Mouse (Mus musculus) neural tube, embryonic 15.5 days (tissue): ENCODE data around the gene Cflar. TPM values are rescaled to one million over a fixed set of nuclear protein-coding genes. Genes with fewer than 3 reads are reported as not detected.
"Not testable (repeated sequence)": the region's sequence is repeated elsewhere in the genome, so short reads cannot be mapped to it uniquely, and the experiment has no call there.

Experiments used
- ATAC-seq: fragments of 200-750 bp; cut with Nextera tagmentation; 2 replicates; pipeline ENCODE4 v1.8.0; 2017; ENCODE audit warnings: mild to moderate bottlenecking, moderate TSS enrichment, moderate library complexity; ENCODE audit not compliant: low FRiP score
- H3K27ac ChIP-seq: fragments of 300-500 bp; sonication (generic); replicated peaks from 2 replicates; pipeline ENCODE4 v1.5.1; 2015; ENCODE audit warnings: mild to moderate bottlenecking, inconsistent platforms
- H3K27me3 ChIP-seq: fragments of 300-500 bp; sonication (generic); replicated peaks from 2 replicates; pipeline ENCODE4 v1.6.1; 2015; ENCODE audit warnings: inconsistent platforms
- H3K36me3 ChIP-seq: fragments of 300-500 bp; sonication (generic); 2 replicates; pipeline ENCODE4 v1.6.1; 2015; ENCODE audit warnings: inconsistent platforms
- H3K4me1 ChIP-seq: fragments of 300-500 bp; sonication (generic); 2 replicates; pipeline ENCODE4 v1.6.1; 2015; ENCODE audit warnings: inconsistent platforms
- H3K4me2 ChIP-seq: fragments of 300-500 bp; sonication (generic); 2 replicates; pipeline ENCODE4 v1.6.1; 2015; ENCODE audit warnings: inconsistent platforms, mild to moderate bottlenecking, moderate library complexity
- H3K4me3 ChIP-seq: fragments of 300-500 bp; sonication (generic); replicated peaks from 2 replicates; pipeline ENCODE4 v1.5.1; 2015; ENCODE audit warnings: mild to moderate bottlenecking, inconsistent platforms
- H3K9ac ChIP-seq: fragments of 300-500 bp; sonication (generic); replicated peaks from 2 replicates; pipeline ENCODE4 v1.6.1; 2015; ENCODE audit warnings: mild to moderate bottlenecking, inconsistent platforms
- H3K9me3 ChIP-seq: fragments of 300-500 bp; sonication (generic); replicated peaks from 2 replicates; pipeline ENCODE4 v1.6.1; 2016; ENCODE audit warnings: inconsistent platforms
- WGBS: fragments of 180-500 bp; shearing (Covaris S2); methylation state at CpG from one replicate; pipeline ENCODE4 v1.1.7; 2015; ENCODE audit warnings: mixed read lengths; 5-methylcytosine and 5-hydroxymethylcytosine counted together
- polyA plus RNA-seq: library from polyadenylated mRNA; unstranded; fragments of >200 nt; fragmentation: Nextera tagmentation; extraction: Ambion mirVana; gene quantifications from 2 replicates; pipeline ENCODE4 v1.2.1, GENCODE M21; 2015

Gene Cflar
- polyA plus RNA-seq, 1 experiment from 2014 or later: 15.3 TPM

- 83% methylated on average over 4 of the region's 4 CpGs for WGBS
- no peak overlapping the region for H3K27ac ChIP-seq
- H3K9me3 ChIP-seq: no peaks in the 10 kb centered on the region
- H3K4me2 ChIP-seq: no peak overlapping the region
- H3K36me3 ChIP-seq: no peaks in the 10 kb centered on the region
- no peak for ATAC-seq
- peaks cover 8% of the 10 kb centered on the region for H3K4me1 ChIP-seq
- no peak overlapping the region for H3K9ac ChIP-seq
- H3K4me3 ChIP-seq: no peak overlapping the region
- no peaks in the 10 kb centered on the region for H3K27me3 ChIP-seq
Measured at GRCm38 (mm10) chr1:58796853-58797252, 85.5 kb downstream of the Cflar start.

DNA sequence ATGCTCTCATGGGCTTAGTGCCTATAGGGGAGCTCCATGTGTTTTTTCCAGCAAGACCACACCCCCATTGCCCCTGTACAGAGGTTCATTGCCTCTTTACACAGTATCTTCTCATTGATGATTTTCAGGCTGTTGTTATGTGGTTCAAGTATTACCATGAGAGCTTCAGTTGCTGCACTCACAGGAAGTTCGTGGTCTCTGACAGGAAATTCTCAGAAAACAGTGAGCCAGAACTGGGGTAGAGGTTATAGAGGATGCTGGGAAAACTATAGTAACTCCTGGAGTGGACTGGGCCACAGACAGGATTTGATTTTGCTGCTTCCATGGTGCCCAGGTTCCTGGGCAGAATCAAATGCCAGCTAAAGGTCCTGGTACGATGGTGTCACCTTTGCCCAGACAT is 86.1 kb downstream of the Cflar start:
- H3K4me1 ChIP-seq: peaks cover 8% of the 10 kb centered on the region
- H3K27ac ChIP-seq: no peak overlapping the region
- WGBS: 92% methylated on average over 2 of the region's 2 CpGs
- H3K36me3 ChIP-seq: no peaks in the 10 kb centered on the region
- no peak for ATAC-seq
- no peaks in the 10 kb centered on the region for H3K9me3 ChIP-seq
- H3K4me3 ChIP-seq: no peak overlapping the region
- no peak overlapping the region for H3K9ac ChIP-seq
- no peaks in the 10 kb centered on the region for H3K27me3 ChIP-seq
- no peak overlapping the region for H3K4me2 ChIP-seq

DNA sequence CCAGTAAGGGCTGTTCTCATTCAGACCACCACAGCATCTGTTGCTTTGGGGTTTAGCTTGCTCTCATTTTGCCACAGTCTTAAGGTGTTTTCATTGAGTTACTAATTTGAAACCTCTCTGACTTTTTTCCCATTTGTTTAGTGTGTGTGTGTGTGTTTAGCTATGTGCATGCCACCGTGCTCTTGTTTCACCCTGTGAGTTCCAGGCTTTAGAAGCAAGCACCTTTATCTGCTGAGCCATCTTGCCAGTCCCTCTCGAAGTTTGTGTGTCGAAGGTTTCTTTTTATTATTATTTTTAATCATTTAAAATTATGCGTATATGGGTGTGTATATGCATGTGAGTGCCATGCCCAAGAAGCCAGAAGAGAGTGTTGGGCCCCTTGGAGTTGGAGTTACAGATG is 87.6 kb downstream of the Cflar start:
- Histone ChIP-seq H3K9ac (no peak overlapping the region), H3K36me3 (no peaks in the 10 kb centered on the region), H3K27ac (no peak overlapping the region), H3K4me3 (no peak overlapping the region), H3K4me1 (peaks cover 8% of the 10 kb centered on the region), H3K4me2 (no peak overlapping the region), H3K27me3 (no peaks in the 10 kb centered on the region), H3K9me3 (no peaks in the 10 kb centered on the region)
- 96% methylated on average over 4 of the region's 4 CpGs for WGBS
- ATAC-seq: no peak

DNA sequence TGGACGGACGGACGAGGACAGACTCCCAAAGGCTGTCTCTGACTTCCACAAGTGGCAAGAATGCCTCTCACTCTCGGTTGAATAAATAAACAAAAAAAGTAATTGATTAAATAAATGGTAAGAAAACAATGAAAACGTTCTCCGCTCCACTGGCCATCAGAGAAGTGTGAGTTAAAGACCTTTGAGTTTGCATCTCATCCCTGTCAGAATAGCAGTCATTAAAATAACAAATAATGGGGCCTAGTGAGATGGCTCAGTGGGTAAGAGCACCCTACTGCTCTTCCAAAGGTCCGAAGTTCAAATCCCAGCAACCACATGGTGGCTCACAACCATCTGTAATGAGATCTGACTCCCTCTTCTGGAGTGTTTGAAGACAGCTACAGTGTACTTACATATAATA is 89.3 kb downstream of the Cflar start:
- not testable (repeated sequence) for H3K9me3 ChIP-seq, H3K36me3 ChIP-seq, ATAC-seq, H3K9ac ChIP-seq, H3K4me2 ChIP-seq, H3K4me1 ChIP-seq, H3K27me3 ChIP-seq, H3K27ac ChIP-seq, H3K4me3 ChIP-seq
- WGBS: 70% methylated on average over 7 of the region's 7 CpGs

- Histone ChIP-seq H3K27ac (no peak overlapping the region), H3K9ac (no peak overlapping the region), H3K36me3 (no peaks in the 10 kb centered on the region), H3K4me2 (no peak overlapping the region), H3K4me3 (no peak overlapping the region), H3K9me3 (no peaks in the 10 kb centered on the region), H3K27me3 (no peaks in the 10 kb centered on the region), H3K4me1 (no peaks in the 10 kb centered on the region)
- ATAC-seq: no peak
- 95% methylated on average over 8 of the region's 8 CpGs for WGBS
Measured at GRCm38 (mm10) chr1:58801558-58802285, 90.4 kb downstream of the Cflar start.

DNA sequence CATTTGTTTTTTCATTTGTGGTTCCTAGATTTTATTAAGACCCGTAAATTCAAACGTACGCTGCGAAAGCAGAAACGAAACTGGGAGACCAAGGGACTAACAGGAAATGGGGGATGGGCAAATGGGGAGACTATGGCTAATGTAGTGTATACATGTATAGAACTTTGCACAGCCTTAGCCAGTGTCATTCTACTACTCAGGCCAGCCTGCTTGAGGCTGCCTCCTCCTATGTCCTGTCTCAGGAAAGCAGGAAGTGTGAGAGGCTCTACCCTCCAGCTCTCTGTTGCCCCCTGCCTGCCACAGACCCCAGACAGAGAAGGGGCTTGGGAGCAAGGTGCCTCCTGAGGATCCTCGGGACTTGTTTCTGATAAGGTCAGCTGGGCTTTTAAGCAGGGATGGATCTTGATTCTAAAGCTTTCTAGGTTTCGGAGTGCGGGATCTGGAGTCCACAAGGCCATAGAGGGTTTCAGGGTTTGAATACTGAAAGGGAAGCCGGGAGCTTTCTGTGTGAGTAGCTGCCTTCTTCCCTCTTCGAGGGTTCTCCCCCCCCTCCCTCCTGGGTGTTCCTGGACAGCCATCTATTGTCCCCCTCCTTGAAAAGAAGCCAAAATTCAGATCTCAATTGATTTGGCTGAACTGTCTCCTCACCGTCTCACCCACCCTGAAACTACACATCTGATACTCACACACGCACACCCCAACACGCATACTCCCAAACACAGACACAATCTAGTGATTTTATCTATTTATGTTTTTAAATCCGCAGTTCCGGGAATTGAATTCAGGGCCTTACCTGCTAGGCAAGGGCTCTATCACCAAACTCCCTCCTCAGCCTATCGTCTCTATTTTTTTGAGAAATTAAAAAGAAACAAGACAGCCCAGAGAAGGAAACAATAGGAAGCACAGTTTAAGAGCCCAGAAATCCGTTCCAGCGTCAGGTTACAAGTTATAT is 91.3 kb downstream of the Cflar start:
- ATAC-seq: no peak
- 65% methylated on average over 18 of the region's 18 CpGs for WGBS

DNA sequence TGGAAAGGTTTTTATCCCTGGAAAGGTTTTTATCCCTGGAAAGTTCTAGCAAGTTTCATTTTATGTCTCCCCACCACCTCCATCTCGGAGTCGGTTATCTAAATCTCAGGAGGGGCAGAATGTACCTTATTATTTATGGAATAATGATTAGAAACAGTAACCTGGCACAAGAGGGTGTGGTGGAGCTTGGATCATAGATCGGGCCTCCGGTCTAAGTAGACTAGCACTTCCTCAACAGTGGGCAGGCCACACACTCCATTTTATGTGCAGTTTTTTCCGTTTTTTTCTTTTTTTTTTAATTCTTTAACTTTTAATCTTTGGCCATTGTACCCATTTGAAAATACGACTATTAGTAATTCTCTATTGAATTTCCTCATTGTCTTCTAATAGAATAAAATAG is 92.2 kb downstream of the Cflar start:
- WGBS: 91% methylated on average over 6 of the region's 6 CpGs
- H3K4me1 ChIP-seq: no peaks in the 10 kb centered on the region
- H3K9me3 ChIP-seq: no peaks in the 10 kb centered on the region
- no peak overlapping the region for H3K27ac ChIP-seq
- H3K27me3 ChIP-seq: no peaks in the 10 kb centered on the region
- no peak overlapping the region for H3K9ac ChIP-seq
- no peak overlapping the region for H3K4me2 ChIP-seq
- no peaks in the 10 kb centered on the region for H3K36me3 ChIP-seq
- no peak overlapping the region for H3K4me3 ChIP-seq
- no peak for ATAC-seq

More for the DNA sequence above, 91.3 kb downstream of the Cflar start:
- no peaks in the 10 kb centered on the region for H3K9me3 ChIP-seq
- H3K4me1 ChIP-seq: no peaks in the 10 kb centered on the region
- no peaks in the 10 kb centered on the region for H3K27me3 ChIP-seq
- H3K4me2 ChIP-seq: no peak overlapping the region
- H3K4me3 ChIP-seq: no peak overlapping the region
- H3K9ac ChIP-seq: no peak overlapping the region
- no peaks in the 10 kb centered on the region for H3K36me3 ChIP-seq
- H3K27ac ChIP-seq: no peak overlapping the region

DNA sequence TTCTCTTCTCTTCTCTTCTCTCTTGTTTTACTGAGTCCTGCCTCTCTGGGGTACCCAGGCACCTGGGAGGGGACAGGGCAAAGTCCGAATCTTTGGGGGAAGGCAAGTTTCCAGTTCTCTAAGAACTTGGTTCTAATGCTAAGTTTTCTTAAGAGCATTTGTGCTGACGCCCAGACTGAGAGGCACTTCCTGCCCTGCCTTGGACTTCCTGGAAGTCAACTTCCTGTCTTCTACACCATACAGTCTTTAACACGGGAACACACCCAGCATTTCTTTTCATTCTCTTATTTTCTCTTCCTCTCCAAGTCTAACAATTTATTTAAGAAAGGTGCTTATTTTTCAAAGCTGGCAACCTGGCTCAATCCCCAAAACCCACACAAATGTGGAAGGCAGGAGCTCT is 95.3 kb downstream of the Cflar start:
- no peaks in the 10 kb centered on the region for H3K9me3 ChIP-seq
- ATAC-seq: no peak
- H3K4me2 ChIP-seq: no peak overlapping the region
- whole genome bisulfite sequencing: 86% methylated on average over 3 of the region's 3 CpGs
- H3K36me3 ChIP-seq: no peaks in the 10 kb centered on the region
- no peak overlapping the region for H3K4me3 ChIP-seq
- no peak overlapping the region for H3K9ac ChIP-seq
- no peaks in the 10 kb centered on the region for H3K4me1 ChIP-seq
- no peaks in the 10 kb centered on the region for H3K27me3 ChIP-seq
- H3K27ac ChIP-seq: no peak overlapping the region

Other genes starting within 250 kb of the Cflar start
- 20.2 and 23.1 TPM in 2 replicates for gene Orc2, start 206.4 kb upstream of the Cflar start, polyA plus RNA-seq
- 13.1 and 15.4 TPM in 2 replicates for gene Fam126b, start 125.2 kb upstream of the Cflar start, polyA plus RNA-seq
- 206 and 217 TPM in 2 replicates for gene Ndufb3, start 125.1 kb upstream of the Cflar start, polyA plus RNA-seq
- gene Als2cr12, start 15.5 kb upstream of the Cflar start, polyA plus RNA-seq: not detected in 2 replicates
- gene Casp8, start 83.9 kb downstream of the Cflar start, polyA plus RNA-seq: 5.6 and 17.2 TPM in 2 replicates